Mouse (Mus musculus) intestine, embryonic 15.5 days (tissue): ENCODE data around the gene Neurod1. TPM values are rescaled to one million over a fixed set of nuclear protein-coding genes. Genes with fewer than 3 reads are reported as not detected.

Experiments used
- ATAC-seq: fragments of 200-750 bp; cut with Nextera tagmentation; 2 replicates; pipeline ENCODE4 v1.8.0; 2017; ENCODE audit warnings: moderate TSS enrichment, moderate library complexity
- H3K27ac ChIP-seq: fragments of 300-500 bp; sonication (generic); 2 replicates; pipeline ENCODE4 v1.5.1; 2015; ENCODE audit warnings: mild to moderate bottlenecking, inconsistent platforms
- H3K27me3 ChIP-seq: fragments of 300-500 bp; sonication (generic); replicated peaks from 2 replicates; pipeline ENCODE4 v1.6.1; 2015; ENCODE audit warnings: inconsistent platforms
- H3K36me3 ChIP-seq: fragments of 300-500 bp; sonication (generic); 2 replicates; pipeline ENCODE4 v1.6.1; 2015; ENCODE audit warnings: inconsistent platforms
- H3K4me1 ChIP-seq: fragments of 300-500 bp; sonication (generic); replicated peaks from 2 replicates; pipeline ENCODE4 v1.6.1; 2015; ENCODE audit warnings: inconsistent platforms
- H3K4me2 ChIP-seq: fragments of 300-500 bp; sonication (generic); replicated peaks from 2 replicates; pipeline ENCODE4 v1.6.1; 2015; ENCODE audit warnings: mild to moderate bottlenecking, inconsistent platforms
- H3K4me3 ChIP-seq: fragments of 300-500 bp; sonication (generic); replicated peaks from 2 replicates; pipeline ENCODE4 v1.5.1; 2015; ENCODE audit warnings: inconsistent platforms
- H3K9ac ChIP-seq: fragments of 300-500 bp; sonication (generic); 2 replicates; pipeline ENCODE4 v1.6.1; 2015; ENCODE audit warnings: inconsistent platforms
- H3K9me3 ChIP-seq: fragments of 300-500 bp; sonication (generic); 2 replicates; pipeline ENCODE4 v1.6.1; 2016; ENCODE audit warnings: inconsistent platforms
- WGBS: fragments of 180-500 bp; shearing (Covaris S2); methylation state at CpG from one replicate; pipeline ENCODE4 v1.1.7; 2015; 5-methylcytosine and 5-hydroxymethylcytosine counted together
- polyA plus RNA-seq: library from polyadenylated mRNA; unstranded; fragments of >200 nt; fragmentation: Nextera tagmentation; extraction: Ambion mirVana; gene quantifications from 2 replicates; pipeline ENCODE4 v1.2.1, GENCODE M21; 2015

Neurod1 gene
- polyA plus RNA-seq, 1 experiment from 2014 or later: 4.2 TPM

- Histone ChIP-seq H3K9ac (no peak overlapping the region), H3K4me2 (no peak overlapping the region), H3K36me3 (no peaks in the 10 kb centered on the region), H3K9me3 (no peaks in the 10 kb centered on the region), H3K27me3 (peaks cover 68% of the 10 kb centered on the region), H3K27ac (no peak overlapping the region), H3K4me1 (peaks cover 8% of the 10 kb centered on the region; the same call in 1 of the 2 replicates), H3K4me3 (no peak overlapping the region)
- no peak for ATAC-seq
- WGBS: 2% methylated on average over 10 of the region's 10 CpGs
Observed at GRCm38 (mm10) chr2:79455646-79456045, 905 bp downstream of the Neurod1 start.

GRCm38 (mm10) chr2:79454786-79455446 lies 1.6 kb downstream of the Neurod1 start:
- H3K9ac ChIP-seq: no peak overlapping the region
- H3K27ac ChIP-seq: no peak overlapping the region
- H3K9me3 ChIP-seq: no peaks in the 10 kb centered on the region
- WGBS: 15% methylated on average over 15 of the region's 15 CpGs
- no peaks in the 10 kb centered on the region for H3K36me3 ChIP-seq
- ATAC-seq: no peak
- H3K4me3 ChIP-seq: no peak overlapping the region
- peaks cover 8% of the 10 kb centered on the region; the same call in 1 of the 2 replicates for H3K4me1 ChIP-seq
- H3K4me2 ChIP-seq: peak overlapping the region; percentile 89; the same call in 1 of the 2 replicates
- H3K27me3 ChIP-seq: peaks cover 61% of the 10 kb centered on the region

- Histone ChIP-seq H3K27me3 (peaks cover 53% of the 10 kb centered on the region), H3K4me3 (peak overlapping the region; percentile 39), H3K4me1 (peaks cover 8% of the 10 kb centered on the region; the same call in 1 of the 2 replicates), H3K9ac (no peak overlapping the region; the same call in 1 of the 2 replicates), H3K9me3 (no peaks in the 10 kb centered on the region), H3K4me2 (peak overlapping the region; percentile 89), H3K36me3 (no peaks in the 10 kb centered on the region), H3K27ac (no peak overlapping the region)
- ATAC-seq: peak; percentile 90
- WGBS: 3% methylated on average over 55 of the region's 55 CpGs
Observed at GRCm38 (mm10) chr2:79453901-79454781, 2.4 kb downstream of the Neurod1 start.

- ATAC-seq: no peak
Observed at GRCm38 (mm10) chr2:79451438-79451837, 5.1 kb downstream of the Neurod1 start.

GRCm38 (mm10) chr2:79450684-79451394 lies 5.7 kb downstream of the Neurod1 start:
- H3K4me1 ChIP-seq: peaks cover 4% of the 10 kb centered on the region; the same call in 1 of the 2 replicates
- no peaks in the 10 kb centered on the region for H3K36me3 ChIP-seq
- H3K4me3 ChIP-seq: no peak overlapping the region
- no peak overlapping the region for H3K9ac ChIP-seq
- peaks cover 22% of the 10 kb centered on the region for H3K27me3 ChIP-seq
- H3K27ac ChIP-seq: no peak overlapping the region
- ATAC-seq: no peak
- no peaks in the 10 kb centered on the region for H3K9me3 ChIP-seq
- H3K4me2 ChIP-seq: no peak overlapping the region
- 71% methylated on average over 4 of the region's 4 CpGs for WGBS

More at GRCm38 (mm10) chr2:79451438-79451837, 5.1 kb downstream of the Neurod1 start:
- Histone ChIP-seq H3K9ac (no peak overlapping the region), H3K27me3 (peaks cover 26% of the 10 kb centered on the region), H3K4me2 (no peak overlapping the region), H3K9me3 (no peaks in the 10 kb centered on the region), H3K4me1 (peaks cover 4% of the 10 kb centered on the region; the same call in 1 of the 2 replicates), H3K4me3 (no peak overlapping the region), H3K27ac (no peak overlapping the region), H3K36me3 (no peaks in the 10 kb centered on the region)
- 53% methylated on average over 5 of the region's 5 CpGs for WGBS

GRCm38 (mm10) chr2:79449371-79449770 lies 7.2 kb downstream of the Neurod1 start:
- 75% methylated on average over 4 of the region's 4 CpGs for WGBS

GRCm38 (mm10) chr2:79447198-79447597 lies 9.4 kb downstream of the Neurod1 start:
- no peaks in the 10 kb centered on the region for H3K27me3 ChIP-seq
- H3K4me2 ChIP-seq: no peak overlapping the region
- H3K9me3 ChIP-seq: no peaks in the 10 kb centered on the region
- no peaks in the 10 kb centered on the region for H3K4me1 ChIP-seq
- H3K9ac ChIP-seq: no peak overlapping the region
- H3K27ac ChIP-seq: no peak overlapping the region
- no peak overlapping the region for H3K4me3 ChIP-seq
- no peak for ATAC-seq
- 75% methylated on average over 1 of the region's 1 CpGs for WGBS
- no peaks in the 10 kb centered on the region for H3K36me3 ChIP-seq

More at GRCm38 (mm10) chr2:79449371-79449770, 7.2 kb downstream of the Neurod1 start:
- no peak overlapping the region for H3K4me2 ChIP-seq
- H3K4me3 ChIP-seq: no peak overlapping the region
- ATAC-seq: no peak
- no peaks in the 10 kb centered on the region for H3K36me3 ChIP-seq
- no peak overlapping the region for H3K27ac ChIP-seq
- no peaks in the 10 kb centered on the region for H3K9me3 ChIP-seq
- H3K4me1 ChIP-seq: peaks cover 4% of the 10 kb centered on the region; the same call in 1 of the 2 replicates
- H3K27me3 ChIP-seq: peaks cover 7% of the 10 kb centered on the region
- no peak overlapping the region for H3K9ac ChIP-seq

- Histone ChIP-seq H3K27me3 (no peaks in the 10 kb centered on the region), H3K4me1 (no peaks in the 10 kb centered on the region), H3K4me2 (no peak overlapping the region), H3K4me3 (no peak overlapping the region), H3K9ac (no peak overlapping the region), H3K36me3 (no peaks in the 10 kb centered on the region), H3K27ac (no peak overlapping the region), H3K9me3 (no peaks in the 10 kb centered on the region)
- ATAC-seq: no peak
- 85% methylated on average over 3 of the region's 3 CpGs for WGBS
Observed at GRCm38 (mm10) chr2:79443861-79444620, 12.5 kb downstream of the Neurod1 start.

- H3K27ac ChIP-seq: no peak overlapping the region
- H3K4me2 ChIP-seq: no peak overlapping the region
- H3K27me3 ChIP-seq: no peaks in the 10 kb centered on the region
- no peaks in the 10 kb centered on the region for H3K4me1 ChIP-seq
- no peak for ATAC-seq
- H3K9ac ChIP-seq: no peak overlapping the region
- WGBS: 86% methylated on average over 2 of the region's 2 CpGs
- no peak overlapping the region for H3K4me3 ChIP-seq
- no peaks in the 10 kb centered on the region for H3K9me3 ChIP-seq
- H3K36me3 ChIP-seq: no peaks in the 10 kb centered on the region
Observed at GRCm38 (mm10) chr2:79443401-79443800, 13.2 kb downstream of the Neurod1 start.

- no peaks in the 10 kb centered on the region for H3K27me3 ChIP-seq
- no peak for ATAC-seq
- H3K9me3 ChIP-seq: no peaks in the 10 kb centered on the region
- no peak overlapping the region for H3K4me2 ChIP-seq
- no peak overlapping the region for H3K9ac ChIP-seq
- WGBS: 75% methylated on average over 6 of the region's 6 CpGs
- no peak overlapping the region for H3K4me3 ChIP-seq
- H3K36me3 ChIP-seq: no peaks in the 10 kb centered on the region
- no peak overlapping the region for H3K27ac ChIP-seq
- no peaks in the 10 kb centered on the region for H3K4me1 ChIP-seq
Observed at GRCm38 (mm10) chr2:79442906-79443305, 13.6 kb downstream of the Neurod1 start.

GRCm38 (mm10) chr2:79442227-79442626 lies 14.3 kb downstream of the Neurod1 start:
- H3K9ac ChIP-seq: no peak overlapping the region
- no peaks in the 10 kb centered on the region for H3K36me3 ChIP-seq
- no peaks in the 10 kb centered on the region for H3K9me3 ChIP-seq
- H3K27ac ChIP-seq: no peak overlapping the region
- no peaks in the 10 kb centered on the region for H3K4me1 ChIP-seq
- H3K4me3 ChIP-seq: no peak overlapping the region
- no peak for ATAC-seq
- H3K4me2 ChIP-seq: no peak overlapping the region
- 92% methylated on average over 2 of the region's 2 CpGs for WGBS
- no peaks in the 10 kb centered on the region for H3K27me3 ChIP-seq
